Mouse (Mus musculus) bone marrow macrophage, adult 2 months (primary cell): ENCODE measurements around the gene Zfp423. TPM values are rescaled to one million over a fixed set of nuclear protein-coding genes. Genes with fewer than 3 reads are reported as not detected.

Source experiments
- H3K27ac ChIP-seq: 2 replicates; pipeline ENCODE4 v1.5.1; 2012; ENCODE audit warnings: low read depth, low read length; ENCODE audit not compliant: insufficient read depth
- H3K4me1 ChIP-seq: 2 replicates; pipeline ENCODE4 v1.6.1; 2012; ENCODE audit warnings: low read length; ENCODE audit not compliant: control insufficient read depth, insufficient read depth
- H3K4me3 ChIP-seq: 2 replicates; pipeline ENCODE4 v1.5.1; 2012; ENCODE audit warnings: mild to moderate bottlenecking, low read length, moderate library complexity; ENCODE audit not compliant: insufficient read depth
- CTCF ChIP-seq: IDR thresholded peaks from 2 replicates; pipeline ENCODE4 v1.5.1; 2012; ENCODE audit warnings: low read depth, mild to moderate bottlenecking, low read length, moderate library complexity
- POLR2A ChIP-seq: IDR thresholded peaks from 2 replicates; pipeline ENCODE4 v1.6.1; 2012; ENCODE audit warnings: mild to moderate bottlenecking, low read depth, low read length, borderline replicate concordance
- polyA plus RNA-seq: library from polyadenylated mRNA; stranded (reverse); fragments of >200 nt; gene quantifications from 2 replicates; pipeline ENCODE4 v1.2.4, GENCODE M21; 2012; ENCODE audit not compliant: missing spikeins, insufficient read depth, insufficient read length

Zfp423 gene
- polyA plus RNA-seq, 1 experiment: not detected

DNA sequence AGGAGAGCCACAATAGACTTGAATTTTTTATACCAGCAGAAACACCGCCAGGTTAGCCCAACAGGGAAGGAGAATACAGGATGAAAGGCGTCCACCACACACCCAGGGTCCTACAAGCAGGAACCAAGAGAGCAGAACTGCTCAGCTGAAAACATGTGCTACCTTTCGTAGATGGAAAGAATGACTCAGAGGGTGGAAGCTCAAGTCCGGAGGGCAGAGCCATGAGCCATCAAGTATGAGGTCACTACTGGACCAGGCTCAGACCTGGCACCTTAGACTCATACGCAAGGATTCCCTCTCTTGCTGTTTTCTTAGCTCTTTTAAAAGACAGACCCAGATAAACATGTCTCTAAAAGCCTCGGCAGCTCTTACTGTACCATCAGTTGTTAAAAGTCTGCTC lies 168.3 kb downstream of the Zfp423 start:
- TF ChIP-seq CTCF (no peak), POLR2A (no peak)
- H3K4me1 ChIP-seq: no peaks in the 10 kb centered on the region
- H3K4me3 ChIP-seq: no peak overlapping the region
- H3K27ac ChIP-seq: no peak overlapping the region

GRCm38 (mm10) chr8:87784641-87785439 lies 174.6 kb downstream of the Zfp423 start:
- H3K4me1 ChIP-seq: no peaks in the 10 kb centered on the region
- TF ChIP-seq CTCF (no peak), POLR2A (no peak)
- no peak overlapping the region for H3K4me3 ChIP-seq
- no peak overlapping the region for H3K27ac ChIP-seq

DNA sequence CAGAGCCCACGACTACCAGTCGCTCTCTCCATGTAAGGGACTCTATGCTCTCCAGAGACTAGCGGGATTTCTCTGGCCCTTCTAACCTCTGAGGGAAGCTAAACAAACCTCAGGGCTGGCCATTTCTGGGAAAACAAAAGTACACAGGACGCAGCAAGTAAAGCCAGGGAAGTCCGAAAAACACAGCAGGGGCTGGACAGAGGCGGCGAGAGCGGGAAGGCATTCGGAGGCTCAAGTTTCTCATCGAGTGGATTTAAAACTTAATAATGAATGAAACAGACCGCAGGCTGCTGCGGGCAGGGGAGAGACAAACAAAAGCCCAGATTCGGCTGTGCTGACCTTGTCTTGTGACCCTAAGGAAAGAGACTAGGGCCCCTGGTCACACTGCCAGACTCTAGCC lies 175.2 kb downstream of the Zfp423 start:
- Histone ChIP-seq H3K4me1 (no peaks in the 10 kb centered on the region), H3K4me3 (no peak overlapping the region), H3K27ac (no peak overlapping the region)
- TF ChIP-seq POLR2A (no peak), CTCF (no peak)

DNA sequence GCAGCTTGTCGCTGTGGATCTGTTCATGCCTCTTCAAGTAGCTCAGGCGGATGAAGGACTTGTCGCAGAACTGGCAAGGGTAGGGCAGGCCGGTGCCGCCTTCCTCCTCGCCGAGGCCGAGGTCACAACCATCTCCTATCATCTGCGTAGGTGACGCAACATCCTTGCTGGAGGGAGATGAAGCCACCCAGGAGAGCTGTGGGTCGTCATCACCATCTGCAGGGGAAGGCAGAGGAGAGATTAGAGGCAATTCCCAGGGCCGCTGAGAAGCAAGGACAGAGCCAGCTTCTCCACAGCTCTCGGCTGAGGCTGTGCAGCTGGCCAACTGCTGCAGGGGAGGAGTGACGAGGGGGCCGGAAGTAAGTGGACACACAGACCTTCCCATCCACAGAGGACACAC lies 176.2 kb downstream of the Zfp423 start:
- H3K4me3 ChIP-seq: no peak overlapping the region
- no peaks in the 10 kb centered on the region for H3K4me1 ChIP-seq
- H3K27ac ChIP-seq: no peak overlapping the region
- TF ChIP-seq POLR2A (no peak), CTCF (no peak)

DNA sequence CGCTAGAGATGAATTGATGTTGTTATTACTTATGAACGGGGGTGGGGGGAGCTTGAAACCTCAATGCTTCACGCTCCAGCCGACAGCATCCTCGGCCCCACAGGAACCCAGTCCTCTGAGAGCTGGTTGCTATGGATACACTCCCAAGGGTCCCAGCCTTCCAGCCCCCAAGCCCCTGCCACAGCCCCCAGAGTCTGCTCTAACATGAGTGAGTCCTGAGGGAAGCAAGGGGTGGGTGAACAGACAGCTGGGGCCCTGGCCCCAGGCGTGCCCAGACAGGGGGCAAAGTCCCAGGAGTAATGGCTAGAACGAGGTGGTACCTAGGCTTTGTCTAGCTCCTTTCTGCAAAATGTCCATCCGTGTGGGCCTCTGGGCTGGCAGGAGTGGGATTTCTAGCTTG lies 181.8 kb downstream of the Zfp423 start:
- H3K4me1 ChIP-seq: no peaks in the 10 kb centered on the region
- H3K4me3 ChIP-seq: no peak overlapping the region
- H3K27ac ChIP-seq: no peak overlapping the region
- TF ChIP-seq POLR2A (no peak), CTCF (no peak)

GRCm38 (mm10) chr8:87775889-87776288 lies 183.5 kb downstream of the Zfp423 start:
- no peak overlapping the region for H3K4me3 ChIP-seq
- TF ChIP-seq CTCF (no peak), POLR2A (no peak)

DNA sequence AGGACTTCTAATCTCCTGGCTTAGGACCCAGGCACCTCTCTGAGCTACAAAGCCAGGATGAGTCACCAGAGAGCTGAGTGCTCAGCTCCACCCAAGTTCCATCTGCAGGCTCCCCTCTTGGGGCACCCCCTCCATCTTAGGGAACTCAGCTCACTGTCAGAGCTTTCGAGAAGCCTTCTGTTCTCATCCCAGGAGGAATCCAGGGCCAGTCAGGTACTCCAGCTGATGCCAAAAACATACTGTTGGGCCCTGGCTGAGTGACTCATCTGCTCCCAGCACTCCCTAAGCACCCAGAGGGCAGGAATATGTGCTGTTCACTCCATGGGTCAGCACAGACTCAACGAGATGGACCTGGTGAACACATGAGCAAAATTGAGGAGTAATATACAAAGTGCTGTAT lies 184.4 kb downstream of the Zfp423 start:
- H3K4me1 ChIP-seq: no peaks in the 10 kb centered on the region
- no peak overlapping the region for H3K27ac ChIP-seq
- no peak overlapping the region for H3K4me3 ChIP-seq
- no peak for TF ChIP-seq CTCF
- TF ChIP-seq POLR2A: no peak

More at GRCm38 (mm10) chr8:87775889-87776288, 183.5 kb downstream of the Zfp423 start:
- Histone ChIP-seq H3K4me1 (no peaks in the 10 kb centered on the region), H3K27ac (no peak overlapping the region)

- H3K27ac ChIP-seq: no peak overlapping the region
- no peaks in the 10 kb centered on the region for H3K4me1 ChIP-seq
- TF ChIP-seq CTCF (no peak), POLR2A (no peak)
- H3K4me3 ChIP-seq: no peak overlapping the region
Measured at GRCm38 (mm10) chr8:87772894-87773502, 186.4 kb downstream of the Zfp423 start.

GRCm38 (mm10) chr8:87767882-87768281 lies 191.5 kb downstream of the Zfp423 start:
- no peak overlapping the region for H3K4me3 ChIP-seq
- H3K27ac ChIP-seq: no peak overlapping the region
- no peak for TF ChIP-seq CTCF
- TF ChIP-seq POLR2A: no peak
- no peaks in the 10 kb centered on the region for H3K4me1 ChIP-seq

- TF ChIP-seq POLR2A: no peak
- TF ChIP-seq CTCF: no peak
- no peak overlapping the region for H3K27ac ChIP-seq
- H3K4me1 ChIP-seq: no peaks in the 10 kb centered on the region
- H3K4me3 ChIP-seq: no peak overlapping the region
Measured at GRCm38 (mm10) chr8:87765276-87765675, 194.1 kb downstream of the Zfp423 start.
